Mouse (Mus musculus) right cerebral cortex, postnatal 14 days (tissue): ENCODE measurements around the gene Nono.

Source experiments
- DNase-seq: peaks from one replicate; pipeline ENCODE4 v3.0.0; 2022

Nono gene

DNA sequence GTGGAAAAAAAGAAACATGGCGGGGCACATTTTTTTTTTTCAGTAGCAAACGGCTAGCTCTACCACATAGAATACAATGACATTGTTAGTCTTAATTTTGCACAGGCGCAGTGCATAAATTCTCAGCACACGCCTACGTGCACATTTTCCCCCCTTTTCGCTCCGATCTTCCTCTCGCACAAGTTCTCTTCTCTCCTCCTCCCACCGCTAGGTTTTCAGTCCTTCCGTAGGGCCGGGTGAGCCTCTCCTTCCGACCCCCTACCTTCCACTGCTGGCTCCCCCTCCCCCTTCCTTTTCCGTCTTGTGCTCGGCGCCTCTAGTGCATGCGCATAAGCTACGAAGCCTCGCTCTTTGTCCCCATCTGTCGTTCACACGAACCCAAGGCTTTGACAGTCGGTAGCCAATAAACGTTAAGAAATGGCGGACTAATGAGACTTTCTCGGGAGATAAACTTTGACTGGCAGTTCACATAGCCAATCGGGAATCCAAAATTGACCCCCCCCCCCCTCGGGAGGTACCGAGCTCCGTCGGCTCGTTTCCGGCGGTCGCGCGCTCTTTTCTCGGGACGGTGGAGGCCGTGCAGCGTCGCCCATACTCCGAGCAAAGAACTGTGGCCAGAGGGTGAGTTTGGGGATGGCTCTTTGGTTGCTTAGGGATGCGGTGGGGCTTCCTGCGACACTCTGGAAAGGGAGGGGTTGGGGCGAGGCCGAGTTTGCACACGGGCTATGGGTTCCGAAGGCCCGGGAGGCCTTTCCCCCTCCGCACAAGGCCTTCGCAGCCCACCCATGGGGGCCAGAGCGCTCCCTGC, at the start of gene Nono:
Gene Nono, plus strand, starts transcription at position 177 of the 808 bp plus-strand sequence.
- DNase-seq: peak; percentile 70

DNA sequence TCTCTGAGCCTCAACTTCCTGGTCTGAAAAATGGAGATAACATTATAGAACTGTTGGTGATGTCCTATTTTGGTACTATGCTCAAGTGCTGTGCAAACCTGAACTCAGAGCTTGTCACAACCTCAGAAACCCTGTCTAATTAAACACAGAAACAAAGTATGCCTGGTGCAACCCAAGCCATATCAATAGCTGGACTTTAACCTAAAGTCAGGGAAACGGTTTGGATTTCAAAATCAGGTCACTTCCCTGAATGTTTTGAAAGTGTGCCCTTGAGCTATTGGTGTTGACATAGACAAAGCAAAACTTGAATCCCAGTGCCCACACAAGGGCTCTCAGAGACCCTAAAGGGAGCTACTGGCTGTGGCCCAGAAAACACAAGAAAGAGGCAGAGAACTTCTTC, 49.4 kb upstream of the Nono start:
- no peak for DNase-seq

DNA sequence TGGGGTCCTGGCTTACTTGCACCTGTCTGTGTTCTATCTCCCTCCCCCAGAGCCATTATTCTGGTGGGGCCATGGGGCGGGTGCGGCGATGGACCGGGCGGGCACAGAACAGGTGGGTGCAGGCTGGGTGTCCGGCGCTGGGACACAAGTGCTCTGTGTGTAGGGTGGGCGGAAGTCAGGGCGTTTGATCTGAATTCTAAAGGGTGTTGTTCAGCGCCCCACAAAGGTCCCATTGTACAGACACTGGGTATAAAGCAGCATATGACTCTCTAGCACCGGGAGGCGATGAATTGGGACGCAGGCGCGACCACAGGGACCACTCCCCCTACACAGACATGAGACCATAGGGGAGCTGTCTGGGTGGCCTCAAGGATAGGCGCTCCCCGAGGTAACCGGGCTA, 45.7 kb upstream of the Nono start:
- no peak for DNase-seq

DNA sequence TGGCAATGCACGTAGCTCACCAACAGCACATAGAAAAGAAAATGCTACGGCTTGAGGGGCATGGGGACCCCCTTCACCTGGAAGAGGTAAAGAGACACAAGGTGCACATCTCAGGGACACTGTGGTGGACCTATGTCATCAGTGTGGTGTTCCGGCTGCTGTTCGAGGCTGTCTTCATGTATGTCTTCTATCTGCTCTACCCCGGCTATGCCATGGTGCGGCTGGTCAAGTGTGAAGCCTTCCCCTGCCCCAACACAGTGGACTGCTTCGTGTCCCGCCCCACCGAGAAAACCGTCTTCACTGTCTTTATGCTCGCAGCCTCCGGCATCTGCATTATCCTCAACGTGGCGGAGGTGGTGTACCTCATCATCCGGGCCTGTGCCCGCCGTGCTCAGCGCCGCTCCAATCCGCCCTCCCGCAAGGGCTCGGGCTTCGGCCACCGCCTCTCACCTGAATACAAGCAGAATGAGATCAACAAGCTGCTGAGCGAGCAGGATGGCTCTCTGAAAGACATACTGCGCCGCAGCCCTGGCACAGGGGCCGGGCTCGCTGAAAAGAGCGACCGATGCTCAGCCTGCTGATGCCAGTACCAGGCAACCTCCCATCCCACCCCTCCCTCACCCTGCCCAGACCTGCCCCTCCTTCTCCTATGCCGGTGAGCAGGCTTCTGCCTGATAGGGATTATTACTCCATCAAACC, 44.5 kb upstream of the Nono start:
- DNase-seq: peak; percentile 9

DNA sequence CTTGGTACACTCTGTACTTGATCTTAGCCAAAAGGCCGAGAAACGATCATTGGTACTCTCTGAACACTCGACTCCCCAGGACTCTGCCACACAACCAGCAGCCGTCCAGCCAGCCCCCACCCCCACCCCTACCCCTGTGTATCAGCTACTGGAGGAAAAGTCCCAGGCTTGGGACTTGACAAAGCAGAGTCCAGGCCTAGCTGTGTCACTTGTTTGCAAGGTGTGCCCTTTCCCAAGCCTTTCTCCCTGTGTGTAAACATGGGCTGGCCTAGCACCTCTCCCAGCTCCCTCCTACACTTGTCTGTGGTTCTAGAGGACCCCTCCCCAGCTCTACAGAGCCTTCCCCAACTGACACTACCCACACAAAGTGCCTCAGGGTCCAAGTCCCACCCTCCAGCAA, 42.9 kb upstream of the Nono start:
- DNase-seq: no peak

DNA sequence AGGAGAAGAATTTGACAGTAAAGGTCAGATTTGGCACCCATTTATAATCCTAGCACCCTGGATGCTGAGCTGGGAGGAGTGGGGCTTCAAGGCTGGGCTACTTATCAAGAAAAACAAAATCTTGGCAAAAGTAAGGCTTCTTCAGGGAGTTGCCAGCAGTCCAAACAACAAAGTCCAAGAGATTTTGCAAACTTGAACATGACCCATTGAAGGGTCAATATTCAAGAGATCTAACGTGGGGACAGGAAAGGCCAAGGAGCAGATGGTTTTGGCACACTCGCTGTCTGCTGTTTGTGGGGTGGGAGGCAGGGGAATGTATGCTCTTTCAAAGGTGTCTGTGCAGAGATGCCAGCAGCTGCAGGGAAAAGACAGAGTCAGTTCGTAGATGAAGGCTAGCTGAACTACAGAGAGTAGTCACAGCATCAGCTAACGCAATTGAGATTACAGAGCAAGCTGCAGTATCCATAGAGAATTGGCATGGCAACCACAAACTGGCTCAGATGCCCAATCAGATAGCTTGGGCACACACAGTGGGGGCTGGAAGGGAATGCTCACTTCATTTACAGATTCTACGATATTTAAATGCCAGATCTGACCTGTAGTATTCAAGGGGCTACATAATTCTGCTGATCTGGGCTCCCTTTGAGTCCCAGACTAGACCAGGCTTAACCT, 40.1 kb upstream of the Nono start:
- DNase-seq: no peak

DNA sequence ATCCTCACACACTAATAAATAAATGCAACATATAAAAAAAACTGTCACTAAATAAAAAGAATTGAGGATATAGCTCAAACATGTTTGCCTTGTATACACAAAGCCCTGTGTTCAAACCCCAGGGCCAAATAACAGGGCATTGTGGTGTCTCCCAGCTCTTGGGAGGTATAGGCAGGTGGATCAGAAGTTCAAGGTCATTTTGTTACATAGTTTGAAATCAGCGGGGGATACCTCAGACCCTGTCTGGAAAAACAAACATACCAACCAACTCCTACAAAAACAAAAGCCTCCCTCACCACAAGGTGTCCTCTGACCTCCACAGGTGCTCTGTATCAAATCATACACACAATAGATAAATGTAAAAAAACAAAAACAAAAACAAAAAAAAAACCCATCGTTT, 34.8 kb upstream of the Nono start:
- no peak for DNase-seq

DNA sequence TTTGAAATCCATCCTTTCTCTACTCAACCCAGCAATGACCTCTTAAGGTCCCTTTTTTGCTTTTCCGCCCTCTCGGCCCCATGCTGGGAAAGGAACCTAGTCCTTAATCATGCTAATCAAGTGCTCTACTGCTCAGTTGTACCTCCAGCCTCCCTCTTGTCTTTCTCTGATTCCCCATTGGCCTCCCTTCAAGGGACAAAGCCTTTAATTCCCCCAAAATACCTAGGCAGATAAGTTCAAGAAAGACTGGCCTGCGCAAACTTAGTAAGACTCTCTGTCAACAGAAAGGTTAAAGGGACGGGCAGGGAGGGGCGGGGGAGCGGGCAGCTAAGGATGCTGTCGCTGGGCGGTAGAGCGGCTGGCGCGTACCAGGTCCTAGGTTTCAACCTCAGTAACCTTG, 32.7 kb upstream of the Nono start:
- DNase-seq: no peak

DNA sequence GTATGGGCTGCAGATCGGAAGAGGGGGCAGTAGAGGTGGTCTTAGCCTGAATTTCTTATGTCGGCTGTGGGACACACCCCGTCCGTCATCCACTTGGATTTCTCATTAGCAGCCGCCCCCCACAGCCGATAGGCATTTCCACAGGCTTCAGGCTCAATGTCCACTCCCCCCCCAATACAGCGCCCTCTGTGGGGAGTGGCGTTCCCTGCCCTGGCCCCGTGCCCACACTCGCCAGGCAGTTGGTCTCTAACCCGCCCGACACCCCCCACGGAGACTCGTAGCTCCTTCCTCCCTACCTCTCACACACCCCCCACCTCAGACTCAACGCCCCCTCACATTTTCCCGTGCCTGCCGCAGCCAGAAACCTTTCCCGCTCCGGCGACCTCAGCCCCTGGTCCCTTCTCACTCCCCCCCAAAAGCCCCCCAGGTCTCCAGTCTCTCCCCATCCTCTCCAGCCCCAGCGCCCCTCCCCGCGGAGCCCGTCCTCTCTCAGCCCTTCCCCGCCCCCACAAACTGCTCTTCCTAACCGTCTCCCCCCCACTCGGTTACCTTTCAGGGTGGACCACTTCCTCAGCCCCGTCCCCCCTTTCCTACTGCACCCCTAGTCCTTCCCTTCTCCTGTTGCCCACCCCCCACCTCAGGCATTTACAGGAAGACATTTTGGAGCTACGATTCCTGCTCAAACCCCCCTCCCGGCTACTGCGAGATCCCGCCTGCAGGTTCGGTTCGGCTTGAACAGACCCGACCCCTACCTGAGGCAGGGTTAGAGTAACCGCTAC, 10.0 kb upstream of the Nono start:
- DNase-seq: peak; percentile 59

DNA sequence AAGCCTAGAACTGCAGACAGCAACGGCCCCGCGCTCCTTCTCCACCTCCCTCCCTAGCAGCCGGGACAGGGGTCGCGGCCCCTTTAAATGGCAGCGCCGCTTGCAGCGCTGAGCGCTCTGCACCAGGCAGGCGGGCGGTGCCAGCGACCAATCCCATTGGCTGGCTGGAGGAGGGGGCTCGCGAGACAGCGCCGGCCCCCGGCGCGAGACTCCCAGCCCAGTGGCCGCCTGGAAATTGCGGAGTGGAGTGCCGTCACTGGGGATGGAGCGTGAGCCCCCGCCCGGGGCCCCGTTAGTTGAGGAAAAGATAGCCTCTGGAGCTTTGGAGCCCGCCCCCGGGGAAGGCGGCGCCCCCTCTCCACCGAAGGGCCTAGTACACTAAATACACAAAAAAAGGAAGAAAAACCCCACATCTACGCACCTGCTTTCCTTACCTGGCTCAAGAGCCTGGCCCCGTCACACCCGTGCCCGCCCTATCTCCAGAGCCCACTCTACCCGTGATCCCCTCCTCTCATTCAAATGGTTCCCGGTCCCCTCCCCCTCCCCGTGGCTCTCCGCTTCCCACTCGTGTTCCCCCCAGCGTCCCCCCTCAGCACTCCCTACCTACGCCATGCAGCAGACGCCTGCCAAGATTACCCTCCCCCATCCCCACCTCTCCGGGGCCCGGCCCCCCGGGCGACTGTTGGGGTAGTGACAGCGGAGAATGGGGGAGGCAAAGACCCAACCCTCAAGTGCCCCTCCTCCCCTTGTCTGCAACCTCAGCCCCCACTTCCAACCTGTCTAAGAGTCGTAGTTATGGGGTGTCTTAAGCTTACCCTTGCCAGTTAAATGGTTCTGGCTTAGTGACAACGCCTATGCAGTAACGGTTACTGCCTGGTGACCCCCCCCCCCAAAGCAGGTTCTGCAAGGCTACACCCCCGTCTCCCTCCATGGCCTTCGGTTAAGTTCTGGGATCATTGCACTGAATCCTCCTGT, 9.1 kb upstream of the Nono start:
- peak; percentile 84 for DNase-seq

DNA sequence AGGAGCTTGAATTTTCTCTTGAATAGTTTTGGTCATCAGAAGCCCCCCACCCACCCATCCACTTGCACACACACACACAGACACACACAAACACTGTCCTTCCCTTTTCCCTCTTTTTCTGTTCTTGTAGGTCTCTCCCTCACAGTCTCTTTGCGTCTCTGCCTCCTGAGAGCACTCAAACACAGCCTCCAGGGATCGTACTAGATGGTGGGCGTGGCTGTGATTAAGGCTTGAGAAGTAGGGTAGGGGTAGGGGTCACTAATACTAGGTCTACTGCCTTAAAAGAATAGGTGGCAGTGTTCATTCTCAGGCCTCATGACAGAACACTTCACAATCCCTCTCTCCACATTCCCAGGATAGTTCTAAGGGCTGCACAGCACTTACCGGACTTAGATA, 8.4 kb upstream of the Nono start, which contains the start of gene Zmym3:
Gene Zmym3, minus strand, starts transcription at position 150 of the 396 bp plus-strand sequence.
- DNase-seq: no peak

DNA sequence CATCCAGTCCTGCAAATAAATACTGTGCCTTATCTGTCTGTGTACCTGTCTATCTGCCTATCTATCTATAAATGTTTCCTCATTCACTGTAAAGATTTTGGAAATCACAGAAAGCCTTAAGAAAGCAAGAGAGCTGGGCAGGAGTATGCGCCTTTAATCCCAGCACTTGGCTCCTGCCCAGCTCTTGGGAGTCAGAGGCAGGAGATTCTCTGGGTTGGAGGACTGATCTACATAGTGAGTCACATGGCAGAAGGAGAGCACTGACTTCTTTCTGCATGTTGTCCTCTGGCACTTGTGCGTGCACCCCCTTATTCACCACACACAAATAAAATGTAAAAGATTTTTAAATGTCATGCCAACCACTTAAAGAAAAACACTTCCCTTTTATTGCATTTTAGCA, 5.7 kb upstream of the Nono start:
- DNase-seq: no peak

DNA sequence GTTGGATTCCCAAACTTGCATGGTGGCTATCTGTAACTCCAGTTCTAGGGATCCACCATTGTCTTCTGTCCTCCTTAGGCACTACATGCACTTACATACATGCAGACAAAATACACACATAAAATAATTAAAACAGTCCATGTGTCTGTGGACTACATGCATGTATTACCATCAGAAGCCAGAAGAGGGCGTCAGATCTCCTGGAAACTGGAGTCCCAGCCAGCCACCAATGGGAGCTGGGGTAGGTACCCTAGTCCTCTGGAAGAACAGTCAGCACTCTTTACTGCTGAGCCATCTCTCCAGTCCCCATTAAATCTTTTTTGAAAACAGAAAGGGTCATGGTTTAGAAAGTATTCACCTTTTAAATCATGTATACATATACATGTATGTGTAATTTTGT, 1.3 kb upstream of the Nono start:
- DNase-seq: no peak

DNA sequence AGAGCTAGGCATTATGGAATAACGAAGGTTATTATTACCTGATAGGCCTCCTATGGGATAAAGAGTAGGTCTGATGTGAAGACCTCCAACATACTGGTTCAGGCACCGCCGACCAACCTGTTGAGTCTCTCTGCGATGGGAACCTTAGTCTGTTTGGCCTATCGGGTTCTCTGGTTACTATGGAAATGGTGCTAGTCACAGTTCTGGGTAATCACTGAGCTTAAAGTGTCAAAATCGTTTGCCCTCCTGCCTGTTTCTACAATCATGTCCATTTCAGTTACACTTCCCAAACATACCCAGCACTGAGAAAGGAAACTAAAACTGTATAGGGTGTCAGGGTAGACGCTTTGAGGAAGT, 355 bp upstream of the Nono start:
- no peak for DNase-seq

DNA sequence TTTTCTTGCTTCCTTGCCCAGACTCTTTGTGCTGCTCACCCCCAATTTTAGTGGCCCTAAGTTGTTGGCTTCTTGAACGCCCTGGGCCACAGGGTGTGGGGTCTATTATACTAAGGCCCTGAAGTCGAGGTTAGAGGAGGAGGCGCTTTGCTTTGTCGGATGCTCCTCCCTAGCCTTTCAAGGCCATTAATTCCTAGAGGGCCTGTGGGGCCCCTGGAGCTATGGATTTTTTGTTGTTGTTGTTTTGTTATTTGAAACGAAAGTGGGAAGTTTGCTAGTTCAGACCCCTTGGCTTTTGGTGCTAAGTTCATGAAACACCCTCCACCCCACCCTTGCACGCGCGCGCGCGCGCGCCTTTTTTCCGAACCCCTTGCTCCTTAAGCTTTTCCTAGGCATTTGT, 858 bp downstream of the Nono start:
- no peak for DNase-seq

DNA sequence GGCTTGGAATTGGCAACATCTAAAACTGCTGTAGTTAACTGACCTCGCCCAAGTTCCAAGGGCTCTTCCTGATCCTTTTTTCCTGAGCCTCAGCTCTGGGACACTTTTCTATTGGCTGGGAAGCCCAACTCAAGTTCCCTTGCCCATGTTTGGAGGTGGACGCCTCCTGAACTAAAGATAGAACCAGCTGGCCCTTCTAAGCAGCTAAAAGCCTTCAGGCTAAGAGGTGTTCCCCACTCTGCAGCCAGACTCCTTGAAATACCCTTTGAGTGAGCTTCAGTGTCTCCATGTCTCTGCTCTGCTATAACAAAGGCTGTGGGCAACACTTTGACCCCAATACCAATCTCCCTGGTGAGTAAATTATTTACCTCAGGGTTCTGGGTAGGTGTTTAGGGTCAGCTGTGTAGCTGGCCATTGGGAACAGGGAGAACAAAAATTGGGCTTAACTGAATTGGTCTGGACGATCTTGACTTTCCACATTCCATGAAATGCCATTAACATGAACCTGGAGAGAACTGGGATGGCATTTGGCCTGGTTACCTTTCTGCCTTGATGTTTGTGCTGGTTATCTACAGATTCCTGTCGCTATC, 19.9 kb downstream of the Nono start, which contains the start of gene Itgb1bp2:
Gene Itgb1bp2, plus strand, starts transcription at position 203 of the 590 bp plus-strand sequence.
- DNase-seq: no peak

DNA sequence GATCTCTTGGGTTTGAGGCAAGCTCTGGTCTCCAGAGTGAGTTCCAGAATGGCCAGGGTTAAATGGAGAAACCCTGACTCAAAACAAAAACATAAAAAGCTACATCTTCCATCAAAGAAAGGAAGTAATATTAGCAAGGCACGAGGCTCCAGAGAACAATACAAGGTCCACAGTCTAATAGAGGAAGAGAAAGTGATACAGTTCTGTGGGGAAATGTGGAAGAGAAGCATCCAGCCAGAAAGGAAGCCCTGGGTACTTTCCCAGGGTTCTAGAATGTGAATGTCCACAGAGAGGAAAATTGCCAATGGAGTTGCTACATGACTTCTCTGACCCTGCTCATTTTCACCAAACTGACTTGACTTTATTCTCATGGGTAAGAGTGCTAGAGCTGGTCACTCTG, 22.0 kb downstream of the Nono start:
- DNase-seq: no peak

DNA sequence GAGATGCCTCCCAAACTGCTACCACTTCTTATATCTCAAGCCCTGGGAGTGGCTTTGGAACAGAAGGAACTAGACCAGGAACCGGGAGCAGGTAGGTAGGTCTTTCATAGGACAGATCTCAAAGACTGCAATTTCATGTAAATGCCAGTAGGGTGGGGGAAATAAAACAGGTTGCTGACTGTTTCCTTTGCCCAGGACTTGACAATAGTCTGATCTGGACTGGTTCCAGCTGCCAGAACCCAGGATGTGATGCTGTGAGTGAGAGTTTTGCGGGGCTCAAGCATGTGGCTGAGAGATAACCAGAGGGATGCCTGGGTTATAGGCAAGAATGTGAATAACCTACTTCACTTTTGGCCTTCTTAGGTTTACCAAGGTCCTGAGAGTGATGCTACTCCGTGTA, 22.5 kb downstream of the Nono start:
- DNase-seq: no peak

DNA sequence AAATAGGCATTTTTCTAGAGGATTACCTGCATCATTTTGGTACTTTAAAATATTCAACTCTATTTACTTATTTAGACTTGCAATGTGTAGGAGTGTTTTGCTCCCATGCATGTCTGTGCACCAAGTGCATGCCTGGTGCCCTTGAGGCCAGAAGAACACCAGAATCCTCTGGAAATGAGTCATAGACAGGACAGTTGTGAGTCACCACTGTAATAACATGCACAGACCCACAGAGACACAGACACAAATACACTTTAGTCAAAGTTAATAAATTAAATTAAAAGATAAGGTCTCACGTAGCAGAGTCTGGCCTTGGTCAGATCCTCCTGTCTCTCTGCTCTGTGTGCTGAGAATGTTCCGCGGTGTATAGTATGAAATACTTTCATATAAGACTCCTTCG, 43.1 kb downstream of the Nono start:
- no peak for DNase-seq

DNA sequence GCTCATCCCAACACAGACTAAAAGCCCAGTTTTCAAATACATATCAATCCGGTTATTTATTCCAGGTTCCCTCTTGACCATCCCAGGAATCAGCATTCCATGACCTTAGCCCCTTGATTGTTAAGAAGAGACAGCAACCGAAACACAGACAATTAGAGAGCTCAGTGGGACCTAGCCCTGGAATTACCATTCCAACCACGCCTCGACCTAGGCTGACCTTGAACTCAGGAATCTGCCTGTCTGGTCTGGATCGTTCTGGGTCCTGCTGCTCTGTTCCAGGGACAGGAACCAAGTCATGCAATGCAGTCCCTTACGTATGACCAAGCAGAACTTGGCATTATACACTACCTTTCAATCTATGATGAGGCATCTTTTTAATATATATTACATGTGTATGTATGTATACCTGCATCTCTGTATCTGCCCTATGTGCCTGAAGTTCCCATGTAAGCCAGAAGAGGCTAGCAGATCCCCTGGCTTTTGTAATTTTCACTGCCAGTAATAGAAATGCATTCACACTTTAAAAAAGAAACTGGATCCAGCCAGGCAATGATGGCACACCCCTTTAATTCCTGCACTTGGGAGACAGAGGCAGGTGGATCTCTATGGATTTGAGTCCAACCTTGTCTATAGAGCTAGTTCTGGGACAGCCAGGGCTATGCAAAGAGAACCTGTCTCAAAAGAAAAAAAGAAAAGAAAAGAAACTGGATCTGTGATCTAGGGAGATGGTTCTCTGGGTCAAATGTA, 52.7 kb downstream of the Nono start:
- DNase-seq: no peak
